Comparison of ENCODE assay signal across 46 mouse cellular contexts in the genomic region with DNA sequence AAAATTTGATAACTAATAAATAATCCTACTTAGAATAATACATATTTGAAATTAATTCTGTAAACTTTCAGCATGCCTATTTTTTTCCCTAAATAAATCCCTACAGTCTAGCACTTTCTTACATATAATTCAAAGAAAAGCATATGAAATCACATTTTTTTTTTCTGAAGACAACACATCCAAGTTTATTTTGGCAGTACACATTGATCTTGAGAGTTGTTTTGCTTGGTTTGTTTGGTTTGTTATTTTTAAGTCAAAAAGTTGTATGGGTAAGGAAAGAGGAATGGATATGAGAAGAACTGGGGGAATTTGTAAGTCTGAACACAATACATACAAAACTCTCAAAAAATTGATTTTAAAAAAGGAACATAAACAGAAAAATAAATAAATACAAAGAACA. TPM values are rescaled to one million over a fixed set of nuclear protein-coding genes. Genes with fewer than 3 reads are reported as not detected.
"Had no signal": no experiment of that assay in that cellular context is flagged by ENCODE, and none has a peak within 500 bp of the region (broad histone marks: within the 10 kb centered on the region; RNA-seq: fewer than 3 reads in every experiment).

No protein-coding gene starts in this region.

- DNase-seq: left cerebral cortex, postnatal 4 days; liver, embryonic 13.5 days; lung, adult 18-20 months; lung, adult 2 months; lung, embryonic 14.5 days; lung, postnatal 10 days; lung, postnatal 14 days; lung, postnatal 36 days; lung, postnatal 4 days; midbrain, embryonic 14.5 days had no signal

- H3K4me1 ChIP-seq: limb, embryonic 10.5 days; limb, embryonic 12.5 days; limb, embryonic 13.5 days; limb, embryonic 15.5 days; lung, embryonic 15.5 days; midbrain, embryonic 10.5 days; midbrain, embryonic 12.5 days; midbrain, embryonic 13.5 days; midbrain, embryonic 15.5 days; neural tube, embryonic 12.5 days had no signal

- H3K9ac ChIP-seq: limb, embryonic 12.5 days; limb, embryonic 13.5 days; limb, embryonic 15.5 days; liver, embryonic 13.5 days; liver, embryonic 14.5 days; liver, embryonic 15.5 days; lung, embryonic 14.5 days; lung, embryonic 15.5 days; midbrain, embryonic 12.5 days; midbrain, embryonic 13.5 days; midbrain, embryonic 15.5 days; neural tube, embryonic 12.5 days had no signal

- H3K27me3 ChIP-seq: limb, embryonic 12.5 days; limb, embryonic 13.5 days; limb, embryonic 15.5 days; liver, embryonic 12.5 days; liver, embryonic 13.5 days; liver, embryonic 15.5 days; lung, embryonic 15.5 days; megakaryocyte, embryonic 14.5 days; midbrain, embryonic 12.5 days; midbrain, embryonic 13.5 days; midbrain, embryonic 15.5 days; neural tube, embryonic 12.5 days had no signal

- H3K9me3 ChIP-seq: limb, embryonic 10.5 days; limb, embryonic 12.5 days; limb, embryonic 13.5 days; limb, embryonic 15.5 days; liver, embryonic 12.5 days; liver, embryonic 13.5 days; liver, embryonic 15.5 days; lung, embryonic 15.5 days; megakaryocyte, embryonic 14.5 days; midbrain, embryonic 10.5 days; midbrain, embryonic 12.5 days; midbrain, embryonic 13.5 days; midbrain, embryonic 15.5 days; neural tube, embryonic 12.5 days had no signal

- H3K4me3 ChIP-seq: left cerebral cortex, adult 2 months; limb, embryonic 10.5 days; limb, embryonic 12.5 days; limb, embryonic 13.5 days; limb, embryonic 15.5 days; liver, embryonic 12.5 days; liver, embryonic 13.5 days; liver, embryonic 15.5 days; lung, embryonic 15.5 days; megakaryocyte, embryonic 14.5 days; midbrain, embryonic 10.5 days; midbrain, embryonic 12.5 days; midbrain, embryonic 13.5 days; midbrain, embryonic 15.5 days; myocyte; neural tube, embryonic 12.5 days had no signal

- H3K27ac ChIP-seq: left cerebral cortex, adult 2 months; limb, embryonic 10.5 days; limb, embryonic 12.5 days; limb, embryonic 13.5 days; limb, embryonic 15.5 days; lung, embryonic 15.5 days; macrophage; midbrain, embryonic 10.5 days; midbrain, embryonic 12.5 days; midbrain, embryonic 13.5 days; midbrain, embryonic 15.5 days; neural tube, embryonic 12.5 days had no signal

- ATAC-seq: liver, embryonic 12.5 days; lung, postnatal 0 days; midbrain, embryonic 13.5 days; midbrain, embryonic 15.5 days; midbrain, embryonic 16.5 days had no signal

- H3K36me3 ChIP-seq: limb, embryonic 10.5 days; limb, embryonic 12.5 days; limb, embryonic 13.5 days; limb, embryonic 15.5 days; liver, embryonic 12.5 days; liver, embryonic 13.5 days; liver, embryonic 15.5 days; lung, embryonic 15.5 days; midbrain, embryonic 10.5 days; midbrain, embryonic 12.5 days; midbrain, embryonic 13.5 days; midbrain, embryonic 15.5 days; neural tube, embryonic 12.5 days had no signal

- H3K4me2 ChIP-seq: limb, embryonic 12.5 days; limb, embryonic 13.5 days; limb, embryonic 15.5 days; liver, embryonic 11.5 days; liver, embryonic 12.5 days; liver, embryonic 13.5 days; liver, embryonic 15.5 days; lung, embryonic 14.5 days; lung, embryonic 15.5 days; midbrain, embryonic 11.5 days; midbrain, embryonic 12.5 days; midbrain, embryonic 13.5 days; midbrain, embryonic 15.5 days; neural tube, embryonic 12.5 days had no signal

RNA-seq across cellular contexts. Expression of a gene that starts 17.2 kb away (rescaled TPM):
- total RNA-seq: left cerebral cortex, adult 2 months; left cerebral cortex, adult 8-10 months; left cerebral cortex, postnatal 10 days; left cerebral cortex, postnatal 14 days; left cerebral cortex, postnatal 25 days; left cerebral cortex, postnatal 36 days; left cerebral cortex, postnatal 4 days; megakaryocyte progenitor cell, adult 5-6 weeks; megakaryocyte, adult 5-6 weeks; megakaryocyte-erythroid progenitor cell, adult 5-6 weeks; midbrain, postnatal 0 days; monocyte, adult 5-6 weeks had no signal
- polyA plus RNA-seq: limb, embryonic 10.5 days; limb, embryonic 11.5 days; limb, embryonic 12.5 days; limb, embryonic 13.5 days; limb, embryonic 14.5 days; limb, embryonic 15.5 days; liver, embryonic 11.5 days; liver, embryonic 12.5 days; liver, embryonic 13.5 days; liver, embryonic 14.5 days; liver, embryonic 15.5 days; liver, embryonic 16.5 days; lung, adult 2 months; lung, embryonic 14.5 days; lung, embryonic 15.5 days; lung, embryonic 16.5 days; lung, postnatal 0 days; macrophage; midbrain, embryonic 10.5 days; midbrain, embryonic 11.5 days; midbrain, embryonic 12.5 days; midbrain, embryonic 13.5 days; midbrain, embryonic 14.5 days; midbrain, embryonic 15.5 days; midbrain, embryonic 16.5 days; myocyte; neural tube, embryonic 11.5 days had no signal

RNA-seq across cellular contexts. Expression of a gene that starts 39.0 kb away (rescaled TPM):
- total RNA-seq: left cerebral cortex, adult 2 months; left cerebral cortex, adult 8-10 months; left cerebral cortex, postnatal 10 days; left cerebral cortex, postnatal 14 days; left cerebral cortex, postnatal 25 days; left cerebral cortex, postnatal 36 days; left cerebral cortex, postnatal 4 days; megakaryocyte progenitor cell, adult 5-6 weeks; megakaryocyte, adult 5-6 weeks; megakaryocyte-erythroid progenitor cell, adult 5-6 weeks; midbrain, postnatal 0 days; monocyte, adult 5-6 weeks had no signal
- polyA plus RNA-seq: limb, embryonic 10.5 days; limb, embryonic 11.5 days; limb, embryonic 12.5 days; limb, embryonic 13.5 days; limb, embryonic 14.5 days; limb, embryonic 15.5 days; liver, embryonic 11.5 days; liver, embryonic 12.5 days; liver, embryonic 13.5 days; liver, embryonic 14.5 days; liver, embryonic 15.5 days; liver, embryonic 16.5 days; lung, adult 2 months; lung, embryonic 14.5 days; lung, embryonic 15.5 days; lung, embryonic 16.5 days; lung, postnatal 0 days; macrophage; midbrain, embryonic 10.5 days; midbrain, embryonic 11.5 days; midbrain, embryonic 12.5 days; midbrain, embryonic 13.5 days; midbrain, embryonic 14.5 days; midbrain, embryonic 15.5 days; midbrain, embryonic 16.5 days; midbrain, postnatal 0 days; myocyte; neural tube, embryonic 11.5 days; neural tube, embryonic 12.5 days had no signal
